Mouse (Mus musculus) spleen, adult 2 months (tissue): Measurements from ENCODE around the gene Wdr63.

ENCODE experiments used
- CTCF ChIP-seq: fragments of 200-500 bp; IDR thresholded peaks from 2 replicates; pipeline ENCODE4 v1.5.1; 2011; ENCODE audit warnings: mild to moderate bottlenecking, inconsistent platforms; ENCODE audit not compliant: insufficient read depth, insufficient read length, insufficient replicate concordance; ENCODE audit errors: extremely low read depth
- POLR2A ChIP-seq: fragments of 200-500 bp; IDR thresholded peaks from 2 replicates; pipeline ENCODE4 v1.6.1; 2011; ENCODE audit warnings: low read depth, low read length, inconsistent platforms

- TF ChIP-seq CTCF = no peak
- no peak for TF ChIP-seq POLR2A
Measured at GRCm38 (mm10) chr3:146090988-146091657, 16.8 kb downstream of the Wdr63 start.
